Mouse (Mus musculus): Measurements from ENCODE around the gene Rufy2.

- TF ChIP-seq CTCF (IDR thresholded peaks at IDR 0.05; ENCODE audit: low read depth, low read length) (no peak), POLR2A (IDR thresholded peaks at IDR 0.05; ENCODE audit: extremely low read depth, insufficient read depth, low read length) (no peak)
Observed at GRCm38 (mm10) chr10:62963956-62964355, 16.1 kb upstream of the Rufy2 start.
